Mouse (Mus musculus): ENCODE data around the gene Ampd2. TPM values are rescaled to one million over a fixed set of nuclear protein-coding genes. Genes with fewer than 3 reads are reported as not detected.

Gene Ampd2
- polyA plus RNA-seq, 1 experiment from 2014 or later = 36.0 TPM

DNA sequence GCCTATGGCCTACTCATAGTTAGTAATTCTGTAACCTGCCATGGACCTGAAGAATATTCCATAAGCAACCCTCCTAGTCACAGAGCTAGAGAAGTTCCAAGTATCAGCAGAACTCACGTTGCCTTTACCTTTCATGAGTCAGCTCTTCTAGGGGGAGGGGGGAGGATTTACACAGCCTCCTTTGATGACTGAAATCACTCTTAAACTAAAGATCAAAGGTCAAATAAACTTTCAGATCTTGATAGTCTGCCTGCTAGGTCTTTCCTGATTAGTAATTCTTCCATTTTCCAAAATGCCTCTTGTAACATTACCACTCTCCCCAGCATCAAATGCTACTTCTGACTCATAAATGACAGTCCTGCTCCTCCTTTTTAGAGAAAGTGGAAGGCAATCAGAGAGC lies 37.7 kb upstream of the Ampd2 start:
- peaks cover 29% of the 10 kb centered on the region for H3K36me3 ChIP-seq (ENCODE audit: control insufficient read depth, insufficient read depth, low read length)
- no peak overlapping the region for H3K27ac ChIP-seq (ENCODE audit: low read length)
- no peaks in the 10 kb centered on the region for H3K27me3 ChIP-seq (ENCODE audit: control insufficient read depth, insufficient read depth, low read length)
- H3K4me3 ChIP-seq (ENCODE audit: low read depth, low read length) = no peak overlapping the region
- H3K9ac ChIP-seq (replicated peaks; ENCODE audit: low read depth, low read length) = no peak overlapping the region
- H3K4me1 ChIP-seq (ENCODE audit: control insufficient read depth, insufficient read depth, low read length) = no peaks in the 10 kb centered on the region
- H3K4me2 ChIP-seq (replicated peaks; ENCODE audit: low read depth, low read length) = no peak overlapping the region
- 44% methylated on average over 1 of the region's 1 CpGs for WGBS
- H3K9me3 ChIP-seq (ENCODE audit: control insufficient read depth, low read depth, low read length) = no peaks in the 10 kb centered on the region
- no peak for ATAC-seq (ENCODE audit: insufficient number of reproducible peaks, insufficient read depth, low FRiP score, low read depth)

DNA sequence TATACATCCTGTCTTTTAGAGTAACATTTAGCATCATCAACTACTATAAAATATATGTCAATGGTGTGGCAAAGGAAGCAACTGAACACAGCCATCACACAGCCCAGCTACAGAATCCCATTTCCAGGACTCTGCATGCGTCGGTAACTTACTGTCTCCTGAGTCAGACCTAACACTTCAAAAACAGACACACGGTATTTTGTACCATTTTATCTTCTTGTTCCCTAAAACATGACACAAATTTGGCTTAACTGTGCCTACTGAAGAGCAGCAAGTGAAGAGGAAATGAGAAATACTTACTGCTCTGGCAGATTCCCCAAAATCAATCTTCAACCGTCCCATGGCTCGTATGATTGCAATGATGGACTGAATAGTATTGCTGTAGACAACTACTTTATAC lies 36.8 kb upstream of the Ampd2 start:
- no peak overlapping the region for H3K27ac ChIP-seq (ENCODE audit: low read length)
- no peaks in the 10 kb centered on the region for H3K4me1 ChIP-seq (ENCODE audit: control insufficient read depth, insufficient read depth, low read length)
- H3K4me3 ChIP-seq (ENCODE audit: low read depth, low read length) = no peak overlapping the region
- WGBS = 88% methylated on average over 5 of the region's 5 CpGs
- no peak overlapping the region for H3K9ac ChIP-seq (replicated peaks; ENCODE audit: low read depth, low read length)
- no peaks in the 10 kb centered on the region for H3K27me3 ChIP-seq (ENCODE audit: control insufficient read depth, insufficient read depth, low read length)
- ATAC-seq (ENCODE audit: insufficient number of reproducible peaks, insufficient read depth, low FRiP score, low read depth) = no peak
- no peaks in the 10 kb centered on the region for H3K9me3 ChIP-seq (ENCODE audit: control insufficient read depth, low read depth, low read length)
- peaks cover 34% of the 10 kb centered on the region for H3K36me3 ChIP-seq (ENCODE audit: control insufficient read depth, insufficient read depth, low read length)
- H3K4me2 ChIP-seq (replicated peaks; ENCODE audit: low read depth, low read length) = no peak overlapping the region

DNA sequence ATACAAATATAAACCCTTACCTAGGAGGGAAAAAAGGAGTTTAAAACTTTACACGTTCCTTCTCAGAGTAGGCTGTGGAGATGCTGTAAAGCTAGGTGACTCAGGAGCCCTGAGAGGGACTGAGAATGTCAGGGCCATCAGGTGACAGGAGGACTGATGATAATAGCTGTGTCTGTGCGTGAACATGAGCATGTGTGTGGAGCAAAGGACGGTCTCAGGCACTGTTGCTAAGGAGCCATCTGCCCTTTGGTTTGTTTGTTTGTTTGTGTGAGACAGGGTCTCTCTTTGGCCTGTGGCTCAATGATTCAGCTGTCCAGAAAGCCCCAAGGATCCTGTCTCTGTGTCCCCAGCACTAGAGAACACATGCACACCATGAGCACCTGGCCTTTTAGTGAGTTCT lies 34.6 kb upstream of the Ampd2 start:
- no peaks in the 10 kb centered on the region for H3K9me3 ChIP-seq (ENCODE audit: control insufficient read depth, low read depth, low read length)
- H3K27me3 ChIP-seq (ENCODE audit: control insufficient read depth, insufficient read depth, low read length) = no peaks in the 10 kb centered on the region
- no peak for ATAC-seq (ENCODE audit: insufficient number of reproducible peaks, insufficient read depth, low FRiP score, low read depth)
- no peak overlapping the region for H3K4me3 ChIP-seq (ENCODE audit: low read depth, low read length)
- peaks cover 44% of the 10 kb centered on the region for H3K36me3 ChIP-seq (ENCODE audit: control insufficient read depth, insufficient read depth, low read length)
- no peak overlapping the region for H3K4me2 ChIP-seq (replicated peaks; ENCODE audit: low read depth, low read length)
- no peak overlapping the region for H3K9ac ChIP-seq (replicated peaks; ENCODE audit: low read depth, low read length)
- no peaks in the 10 kb centered on the region for H3K4me1 ChIP-seq (ENCODE audit: control insufficient read depth, insufficient read depth, low read length)
- WGBS = 77% methylated on average over 3 of the region's 3 CpGs
- no peak overlapping the region for H3K27ac ChIP-seq (ENCODE audit: low read length)

- H3K4me3 ChIP-seq (ENCODE audit: low read depth, low read length) = no peak overlapping the region
- no peak for ATAC-seq (ENCODE audit: insufficient number of reproducible peaks, insufficient read depth, low FRiP score, low read depth)
- no peaks in the 10 kb centered on the region for H3K9me3 ChIP-seq (ENCODE audit: control insufficient read depth, low read depth, low read length)
- WGBS = 78% methylated on average over 6 of the region's 6 CpGs
- H3K4me1 ChIP-seq (ENCODE audit: control insufficient read depth, insufficient read depth, low read length) = no peaks in the 10 kb centered on the region
- H3K9ac ChIP-seq (replicated peaks; ENCODE audit: low read depth, low read length) = no peak overlapping the region
- no peaks in the 10 kb centered on the region for H3K27me3 ChIP-seq (ENCODE audit: control insufficient read depth, insufficient read depth, low read length)
- peaks cover 51% of the 10 kb centered on the region for H3K36me3 ChIP-seq (ENCODE audit: control insufficient read depth, insufficient read depth, low read length)
- H3K27ac ChIP-seq (ENCODE audit: low read length) = no peak overlapping the region
- no peak overlapping the region for H3K4me2 ChIP-seq (replicated peaks; ENCODE audit: low read depth, low read length)
These were observed 31.0 kb upstream of the Ampd2 start for GRCm38 (mm10) chr3:108117465-108117864.

DNA sequence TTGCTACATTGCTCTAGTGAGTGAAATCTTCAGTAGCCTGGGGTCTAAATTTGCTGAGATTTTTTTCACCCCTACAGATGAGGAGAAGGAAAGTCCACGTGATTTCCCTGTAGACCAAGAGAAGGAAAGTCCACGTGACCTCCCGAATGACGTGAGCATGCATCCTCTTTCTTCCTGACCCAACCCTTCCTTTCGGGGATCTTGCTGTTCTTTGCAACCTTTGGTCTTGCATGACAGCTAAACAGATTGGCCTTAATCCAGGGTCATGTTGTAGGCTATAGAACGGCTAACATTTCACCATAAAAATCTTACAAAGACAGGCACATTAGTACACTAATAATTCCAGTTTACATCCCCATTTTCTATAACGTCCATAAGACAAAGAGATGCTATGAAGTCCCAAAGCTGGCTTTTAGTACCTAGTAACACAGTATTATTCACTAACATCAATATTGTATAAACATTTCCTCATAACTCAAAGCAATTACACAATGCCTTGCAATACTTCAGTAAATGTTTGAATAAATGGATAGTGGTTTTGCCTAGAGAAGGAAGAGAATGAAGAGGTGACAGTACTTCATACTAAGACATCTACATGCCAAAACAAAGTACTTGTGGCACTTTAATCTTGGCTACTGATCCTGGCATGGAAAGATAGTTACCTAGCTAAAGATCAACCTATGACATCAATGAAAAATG lies 27.3 kb upstream of the Ampd2 start:
- Histone ChIP-seq H3K9ac (replicated peaks; ENCODE audit: low read depth, low read length) (no peak overlapping the region), H3K4me3 (ENCODE audit: low read depth, low read length) (no peak overlapping the region), H3K27ac (ENCODE audit: low read length) (no peak overlapping the region), H3K27me3 (ENCODE audit: control insufficient read depth, insufficient read depth, low read length) (no peaks in the 10 kb centered on the region), H3K4me2 (replicated peaks; ENCODE audit: low read depth, low read length) (no peak overlapping the region), H3K9me3 (ENCODE audit: control insufficient read depth, low read depth, low read length) (no peaks in the 10 kb centered on the region), H3K4me1 (ENCODE audit: control insufficient read depth, insufficient read depth, low read length) (no peaks in the 10 kb centered on the region), H3K36me3 (ENCODE audit: control insufficient read depth, insufficient read depth, low read length) (peaks cover 58% of the 10 kb centered on the region)
- ATAC-seq (ENCODE audit: insufficient number of reproducible peaks, insufficient read depth, low FRiP score, low read depth) = no peak
- 84% methylated on average over 7 of the region's 7 CpGs for WGBS

DNA sequence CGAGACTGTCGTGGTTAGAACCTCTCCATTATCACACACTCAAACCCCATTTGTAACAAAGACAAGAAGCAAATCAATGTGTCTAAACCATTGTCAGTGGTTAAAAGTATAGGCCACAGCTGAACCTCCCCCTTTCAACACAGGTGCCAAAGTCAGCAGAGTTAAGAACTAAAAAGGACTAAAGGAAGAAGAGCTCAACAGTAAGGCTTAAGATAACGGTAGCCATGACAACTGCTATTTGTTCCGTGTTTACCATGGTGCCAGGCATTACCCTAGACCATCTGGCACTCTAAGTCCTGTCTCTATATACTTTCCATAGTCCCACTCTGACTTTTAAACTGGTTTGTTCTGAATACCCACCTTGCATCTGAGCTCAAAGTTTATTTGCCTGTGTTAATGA lies 26.2 kb upstream of the Ampd2 start:
- H3K9me3 ChIP-seq (ENCODE audit: control insufficient read depth, low read depth, low read length) = no peaks in the 10 kb centered on the region
- H3K4me3 ChIP-seq (ENCODE audit: low read depth, low read length) = no peak overlapping the region
- H3K27ac ChIP-seq (ENCODE audit: low read length) = no peak overlapping the region
- H3K4me2 ChIP-seq (replicated peaks; ENCODE audit: low read depth, low read length) = no peak overlapping the region
- no peak for ATAC-seq (ENCODE audit: insufficient number of reproducible peaks, insufficient read depth, low FRiP score, low read depth)
- H3K4me1 ChIP-seq (ENCODE audit: control insufficient read depth, insufficient read depth, low read length) = no peaks in the 10 kb centered on the region
- H3K36me3 ChIP-seq (ENCODE audit: control insufficient read depth, insufficient read depth, low read length) = peaks cover 66% of the 10 kb centered on the region
- 85% methylated on average over 4 of the region's 4 CpGs for WGBS
- no peak overlapping the region for H3K9ac ChIP-seq (replicated peaks; ENCODE audit: low read depth, low read length)
- H3K27me3 ChIP-seq (ENCODE audit: control insufficient read depth, insufficient read depth, low read length) = no peaks in the 10 kb centered on the region

DNA sequence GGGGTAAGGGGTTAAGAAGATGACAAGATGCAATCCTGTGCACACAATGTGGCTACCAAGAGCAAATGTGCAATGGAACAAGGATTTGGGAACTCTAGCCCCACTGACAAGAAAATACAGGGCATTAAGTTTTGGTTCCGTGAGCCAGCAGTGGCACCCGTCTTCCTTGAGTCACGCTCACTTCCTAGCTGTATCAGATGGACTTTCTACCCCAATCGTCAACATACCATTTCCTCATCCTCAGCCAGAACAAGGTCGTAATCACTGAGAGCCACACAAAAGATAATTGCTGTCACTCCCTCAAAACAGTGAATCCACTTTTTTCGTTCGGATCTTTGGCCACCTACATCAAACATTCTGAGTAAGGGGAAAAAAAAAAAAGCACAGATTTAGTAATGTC lies 25.8 kb upstream of the Ampd2 start:
- Histone ChIP-seq H3K4me3 (ENCODE audit: low read depth, low read length) (no peak overlapping the region), H3K27me3 (ENCODE audit: control insufficient read depth, insufficient read depth, low read length) (no peaks in the 10 kb centered on the region), H3K9ac (replicated peaks; ENCODE audit: low read depth, low read length) (no peak overlapping the region), H3K36me3 (ENCODE audit: control insufficient read depth, insufficient read depth, low read length) (peaks cover 64% of the 10 kb centered on the region), H3K4me1 (ENCODE audit: control insufficient read depth, insufficient read depth, low read length) (no peaks in the 10 kb centered on the region), H3K9me3 (ENCODE audit: control insufficient read depth, low read depth, low read length) (no peaks in the 10 kb centered on the region), H3K4me2 (replicated peaks; ENCODE audit: low read depth, low read length) (no peak overlapping the region), H3K27ac (ENCODE audit: low read length) (no peak overlapping the region)
- WGBS = 79% methylated on average over 7 of the region's 7 CpGs
- no peak for ATAC-seq (ENCODE audit: insufficient number of reproducible peaks, insufficient read depth, low FRiP score, low read depth)

DNA sequence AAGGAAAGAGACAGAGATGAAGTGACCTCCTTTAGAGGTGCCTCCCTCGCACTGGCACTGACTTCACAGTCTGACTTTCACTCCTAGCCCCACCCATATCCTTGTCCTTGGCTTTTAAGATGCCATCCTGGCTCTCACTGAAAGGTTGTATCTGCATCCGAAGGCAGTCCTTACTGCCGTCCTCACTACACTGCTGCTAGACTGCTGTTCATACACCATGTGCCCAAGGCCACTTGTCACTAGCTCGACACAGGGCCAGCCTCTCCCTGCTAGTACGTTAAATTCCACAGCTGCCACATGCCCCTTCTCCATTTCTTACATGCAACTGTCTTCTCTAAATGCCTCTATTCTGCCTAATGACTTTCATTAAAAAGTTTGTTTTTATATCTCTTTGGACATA lies 24.9 kb upstream of the Ampd2 start:
- H3K27me3 ChIP-seq (ENCODE audit: control insufficient read depth, insufficient read depth, low read length) = no peaks in the 10 kb centered on the region
- no peak overlapping the region for H3K27ac ChIP-seq (ENCODE audit: low read length)
- H3K4me3 ChIP-seq (ENCODE audit: low read depth, low read length) = no peak overlapping the region
- H3K4me2 ChIP-seq (replicated peaks; ENCODE audit: low read depth, low read length) = no peak overlapping the region
- peaks cover 59% of the 10 kb centered on the region for H3K36me3 ChIP-seq (ENCODE audit: control insufficient read depth, insufficient read depth, low read length)
- H3K9me3 ChIP-seq (ENCODE audit: control insufficient read depth, low read depth, low read length) = no peaks in the 10 kb centered on the region
- no peak overlapping the region for H3K9ac ChIP-seq (replicated peaks; ENCODE audit: low read depth, low read length)
- no peaks in the 10 kb centered on the region for H3K4me1 ChIP-seq (ENCODE audit: control insufficient read depth, insufficient read depth, low read length)
- WGBS = 88% methylated on average over 5 of the region's 5 CpGs
- ATAC-seq (ENCODE audit: insufficient number of reproducible peaks, insufficient read depth, low FRiP score, low read depth) = no peak

- H3K4me2 ChIP-seq (replicated peaks; ENCODE audit: low read depth, low read length) = no peak overlapping the region
- no peak overlapping the region for H3K9ac ChIP-seq (replicated peaks; ENCODE audit: low read depth, low read length)
- no peaks in the 10 kb centered on the region for H3K9me3 ChIP-seq (ENCODE audit: control insufficient read depth, low read depth, low read length)
- no peaks in the 10 kb centered on the region for H3K27me3 ChIP-seq (ENCODE audit: control insufficient read depth, insufficient read depth, low read length)
- 76% methylated on average over 3 of the region's 3 CpGs for WGBS
- H3K27ac ChIP-seq (ENCODE audit: low read length) = no peak overlapping the region
- H3K36me3 ChIP-seq (ENCODE audit: control insufficient read depth, insufficient read depth, low read length) = peaks cover 29% of the 10 kb centered on the region
- ATAC-seq (ENCODE audit: insufficient number of reproducible peaks, insufficient read depth, low FRiP score, low read depth) = no peak
- no peaks in the 10 kb centered on the region for H3K4me1 ChIP-seq (ENCODE audit: control insufficient read depth, insufficient read depth, low read length)
- no peak overlapping the region for H3K4me3 ChIP-seq (ENCODE audit: low read depth, low read length)
These were observed 18.8 kb upstream of the Ampd2 start for GRCm38 (mm10) chr3:108105281-108105680.

Measured in stomach, embryonic 14.5 days (tissue).